Mouse (Mus musculus): Measurements from ENCODE around the gene Olfr1205. TPM values are rescaled to one million over a fixed set of nuclear protein-coding genes. Genes with fewer than 3 reads are reported as not detected.

Gene Olfr1205
- total RNA-seq (2021) (not detected), polyA plus RNA-seq (2012; rRNA removed) (not detected in 2 replicates)
- long read RNA-seq, result 0 reads

- H3K4me1 ChIP-seq (ENCODE audit: control insufficient read depth, insufficient read depth, low read length), result no peaks in the 10 kb centered on the region
- H3K4me3 ChIP-seq, result no peak within 1 kb of the TSS
- DNase-seq, result no peak
- 77% methylated on average over 2 of the region's 2 CpGs for WGBS
- H3K9ac ChIP-seq (ENCODE audit: low read depth, low read length), result no peak within 1 kb of the TSS
- no peaks in the 10 kb centered on the region for H3K79me2 ChIP-seq (replicated peaks; ENCODE audit: control insufficient read depth, insufficient read depth, low read length)
- intact Hi-C loops (cut with DNase I), result no loop called here
- H3K27ac ChIP-seq, result no peak within 1 kb of the TSS
- H3K36me3 ChIP-seq (ENCODE audit: control insufficient read depth, insufficient read depth, low read length), result no peaks in the 10 kb centered on the region
- TF ChIP-seq EP300 (IDR thresholded peaks at IDR 0.05; ENCODE audit: insufficient read depth, low read depth, low read length), result no peak
- no peaks in the 10 kb centered on the region for H3K27me3 ChIP-seq (ENCODE audit: control insufficient read depth, insufficient read depth, low read length)
These were observed at the start of gene Olfr1205 for GRCm38 (mm10) chr2:88829437-88829836. Gene Olfr1205, plus strand, starts transcription at chr2:88829737.

- no peak within 1 kb of the TSS for H3K27ac ChIP-seq
- no peak within 1 kb of the TSS for H3K4me3 ChIP-seq
- 73% methylated on average over 6 of the region's 6 CpGs for WGBS
- intact Hi-C loops (cut with DNase I), result no loop called here
- TF ChIP-seq EP300 (IDR thresholded peaks at IDR 0.05; ENCODE audit: insufficient read depth, low read depth, low read length) (no peak), CTCF (IDR thresholded peaks at IDR 0.05) (no peak), POLR2A (IDR thresholded peaks at IDR 0.05; ENCODE audit: insufficient read depth, low read depth, low read length) (no peak)
- H3K36me3 ChIP-seq (ENCODE audit: control insufficient read depth, insufficient read depth, low read length), result no peaks in the 10 kb centered on the region
- no peak within 1 kb of the TSS for H3K9ac ChIP-seq (ENCODE audit: low read depth, low read length)
- no peaks in the 10 kb centered on the region for H3K4me1 ChIP-seq (ENCODE audit: control insufficient read depth, insufficient read depth, low read length)
- H3K27me3 ChIP-seq (ENCODE audit: control insufficient read depth, insufficient read depth, low read length), result no peaks in the 10 kb centered on the region
- DNase-seq, result no peak
- no peaks in the 10 kb centered on the region for H3K79me2 ChIP-seq (replicated peaks; ENCODE audit: control insufficient read depth, insufficient read depth, low read length)
These were observed 36.8 kb upstream of the Olfr1205 start, which contains the start of gene Olfr1201 for GRCm38 (mm10) chr2:88792736-88793135. Gene Olfr1201, plus strand, starts transcription at chr2:88793036.

DNA sequence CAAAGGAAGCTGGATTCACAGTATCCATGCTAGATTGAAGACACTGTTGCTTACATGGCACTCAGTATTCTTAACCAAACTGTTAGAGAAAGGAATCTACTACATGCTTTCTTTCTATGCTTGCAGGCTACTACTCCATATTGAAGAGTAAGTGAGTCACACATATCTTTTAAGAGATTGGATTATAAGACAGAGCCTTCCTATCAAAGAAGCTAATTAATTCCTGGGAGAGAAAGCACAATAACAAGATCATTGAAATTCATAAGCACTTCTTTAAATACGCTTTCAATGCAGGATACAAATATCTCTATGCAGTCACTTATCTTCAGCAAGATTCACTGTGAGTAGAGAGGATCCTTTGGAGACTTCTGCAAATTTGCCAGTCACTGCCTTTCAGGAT lies 15.3 kb upstream of the Olfr1205 start, which contains the start of gene Olfr1202:
Olfr1202 (plus strand) TSS at position 301 of the 400 bp plus-strand sequence.
- no peak within 1 kb of the TSS for H3K9ac ChIP-seq (ENCODE audit: low read depth, low read length)
- 69% methylated on average over 1 of the region's 1 CpGs for WGBS
- no peak for DNase-seq
- H3K4me1 ChIP-seq (ENCODE audit: control insufficient read depth, insufficient read depth, low read length), result no peaks in the 10 kb centered on the region
- TF ChIP-seq CTCF (IDR thresholded peaks at IDR 0.05) (no peak), POLR2A (IDR thresholded peaks at IDR 0.05; ENCODE audit: insufficient read depth, low read depth, low read length) (no peak)
- no peak within 1 kb of the TSS for H3K4me3 ChIP-seq
- H3K27me3 ChIP-seq (ENCODE audit: control insufficient read depth, insufficient read depth, low read length), result no peaks in the 10 kb centered on the region
- no peak within 1 kb of the TSS for H3K27ac ChIP-seq
- no peaks in the 10 kb centered on the region for H3K36me3 ChIP-seq (ENCODE audit: control insufficient read depth, insufficient read depth, low read length)
- intact Hi-C loops (cut with DNase I), result no loop called here
- no peaks in the 10 kb centered on the region for H3K79me2 ChIP-seq (replicated peaks; ENCODE audit: control insufficient read depth, insufficient read depth, low read length)

DNA sequence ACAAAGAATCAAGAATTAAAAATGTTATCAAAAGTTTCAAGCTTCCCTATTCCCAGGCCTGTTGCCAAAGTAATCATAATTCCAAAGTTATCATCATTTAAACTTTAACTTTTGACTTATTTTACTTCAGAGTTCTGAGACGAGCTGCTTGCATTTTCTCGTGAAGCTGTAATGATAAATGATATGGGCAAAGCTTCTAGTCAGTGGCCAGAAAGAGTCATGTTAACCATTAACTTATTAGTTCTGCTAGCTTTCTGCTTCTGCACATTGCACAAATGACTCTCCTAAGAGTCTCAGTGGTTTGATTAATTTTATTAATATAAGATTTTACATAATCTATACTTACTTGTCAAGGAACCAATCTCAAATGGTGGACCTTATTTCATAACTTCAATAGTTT lies 8.9 kb downstream of the Olfr1205 start:
- no peak overlapping the region for H3K4me3 ChIP-seq
- no peak overlapping the region for H3K27ac ChIP-seq
- WGBS, result 57% methylated on average over 2 of the region's 2 CpGs
- intact Hi-C loops (cut with DNase I), result no loop called here
- TF ChIP-seq EP300 (IDR thresholded peaks at IDR 0.05; ENCODE audit: insufficient read depth, low read depth, low read length) (no peak), CTCF (IDR thresholded peaks at IDR 0.05) (no peak), POLR2A (IDR thresholded peaks at IDR 0.05; ENCODE audit: insufficient read depth, low read depth, low read length) (no peak)
- no peak overlapping the region for H3K9ac ChIP-seq (ENCODE audit: low read depth, low read length)
- no peaks in the 10 kb centered on the region for H3K4me1 ChIP-seq (ENCODE audit: control insufficient read depth, insufficient read depth, low read length)
- no peak for DNase-seq
- no peaks in the 10 kb centered on the region for H3K36me3 ChIP-seq (ENCODE audit: control insufficient read depth, insufficient read depth, low read length)
- no peaks in the 10 kb centered on the region for H3K79me2 ChIP-seq (replicated peaks; ENCODE audit: control insufficient read depth, insufficient read depth, low read length)
- H3K27me3 ChIP-seq (ENCODE audit: control insufficient read depth, insufficient read depth, low read length), result no peaks in the 10 kb centered on the region

- Histone ChIP-seq H3K4me1 (ENCODE audit: control insufficient read depth, insufficient read depth, low read length) (no peaks in the 10 kb centered on the region), H3K9ac (ENCODE audit: low read depth, low read length) (no peak within 1 kb of the TSS), H3K27ac (no peak within 1 kb of the TSS), H3K4me3 (no peak within 1 kb of the TSS), H3K36me3 (ENCODE audit: control insufficient read depth, insufficient read depth, low read length) (no peaks in the 10 kb centered on the region), H3K27me3 (ENCODE audit: control insufficient read depth, insufficient read depth, low read length) (no peaks in the 10 kb centered on the region), H3K79me2 (replicated peaks; ENCODE audit: control insufficient read depth, insufficient read depth, low read length) (no peaks in the 10 kb centered on the region)
- TF ChIP-seq POLR2A (IDR thresholded peaks at IDR 0.05; ENCODE audit: insufficient read depth, low read depth, low read length), result no peak
- TF ChIP-seq EP300 (IDR thresholded peaks at IDR 0.05; ENCODE audit: insufficient read depth, low read depth, low read length), result no peak
- no peak for TF ChIP-seq CTCF (IDR thresholded peaks at IDR 0.05)
- intact Hi-C loops (cut with DNase I), result no loop called here
- 83% methylated on average over 1 of the region's 1 CpGs for WGBS
- DNase-seq, result no peak
These were observed 19.5 kb downstream of the Olfr1205 start, which contains the start of gene Olfr1204 for GRCm38 (mm10) chr2:88848992-88849391. Gene Olfr1204, plus strand, starts transcription at chr2:88849292.

GRCm38 (mm10) chr2:88862931-88863330 lies 33.4 kb downstream of the Olfr1205 start, which contains the start of gene Olfr1206:
Gene Olfr1206, plus strand, starts transcription at chr2:88863231.
- TF ChIP-seq CTCF (IDR thresholded peaks at IDR 0.05) (no peak), EP300 (IDR thresholded peaks at IDR 0.05; ENCODE audit: insufficient read depth, low read depth, low read length) (no peak), POLR2A (IDR thresholded peaks at IDR 0.05; ENCODE audit: insufficient read depth, low read depth, low read length) (no peak)
- no peak within 1 kb of the TSS for H3K4me3 ChIP-seq
- no peaks in the 10 kb centered on the region for H3K27me3 ChIP-seq (ENCODE audit: control insufficient read depth, insufficient read depth, low read length)
- no peak within 1 kb of the TSS for H3K9ac ChIP-seq (ENCODE audit: low read depth, low read length)
- no peak for DNase-seq
- H3K79me2 ChIP-seq (replicated peaks; ENCODE audit: control insufficient read depth, insufficient read depth, low read length), result no peaks in the 10 kb centered on the region
- intact Hi-C loops (cut with DNase I), result no loop called here
- no peaks in the 10 kb centered on the region for H3K4me1 ChIP-seq (ENCODE audit: control insufficient read depth, insufficient read depth, low read length)
- H3K36me3 ChIP-seq (ENCODE audit: control insufficient read depth, insufficient read depth, low read length), result no peaks in the 10 kb centered on the region
- H3K27ac ChIP-seq, result no peak within 1 kb of the TSS
- 70% methylated on average over 2 of the region's 2 CpGs for WGBS

Other genes with a start within 250 kb of the Olfr1205 start
- not detected for gene Olfr1189, start 243.3 kb upstream of the Olfr1205 start, total RNA-seq (2021)
- not detected in 2 replicates for gene Olfr1189, start 243.3 kb upstream of the Olfr1205 start, polyA plus RNA-seq (2012; rRNA removed)
- gene Olfr1191-ps1, start 189.2 kb upstream of the Olfr1205 start, total RNA-seq (2021), result not detected
- gene Olfr1191-ps1, start 189.2 kb upstream of the Olfr1205 start, polyA plus RNA-seq (2012; rRNA removed), result not detected in 2 replicates
- not detected for gene Olfr1192-ps1, start 181.2 kb upstream of the Olfr1205 start, total RNA-seq (2021)
- not detected in 2 replicates for gene Olfr1192-ps1, start 181.2 kb upstream of the Olfr1205 start, polyA plus RNA-seq (2012; rRNA removed)
- gene Olfr1193, start 154.1 kb upstream of the Olfr1205 start, total RNA-seq (2021), result not detected
- not detected in 2 replicates for gene Olfr1193, start 154.1 kb upstream of the Olfr1205 start, polyA plus RNA-seq (2012; rRNA removed)
- gene Olfr1195, start 140.6 kb upstream of the Olfr1205 start, total RNA-seq (2021), result not detected
- not detected in 2 replicates for gene Olfr1195, start 140.6 kb upstream of the Olfr1205 start, polyA plus RNA-seq (2012; rRNA removed)
- not detected for gene Olfr1196, start 125.1 kb upstream of the Olfr1205 start, total RNA-seq (2021)
- gene Olfr1196, start 125.1 kb upstream of the Olfr1205 start, polyA plus RNA-seq (2012; rRNA removed), result not detected in 2 replicates
- not detected for gene Olfr1197, start 97.4 kb upstream of the Olfr1205 start, total RNA-seq (2021)
- gene Olfr1197, start 97.4 kb upstream of the Olfr1205 start, polyA plus RNA-seq (2012; rRNA removed), result not detected in 2 replicates
- not detected for gene Olfr1198, start 78.4 kb upstream of the Olfr1205 start, total RNA-seq (2021)
- not detected in 2 replicates for gene Olfr1198, start 78.4 kb upstream of the Olfr1205 start, polyA plus RNA-seq (2012; rRNA removed)
- gene Olfr1199, start 69.3 kb upstream of the Olfr1205 start, total RNA-seq (2021), result not detected
- not detected in 2 replicates for gene Olfr1199, start 69.3 kb upstream of the Olfr1205 start, polyA plus RNA-seq (2012; rRNA removed)
- gene Olfr1200, start 59.2 kb upstream of the Olfr1205 start, total RNA-seq (2021), result not detected
- gene Olfr1200, start 59.2 kb upstream of the Olfr1205 start, polyA plus RNA-seq (2012; rRNA removed), result not detected in 2 replicates
- not detected for gene Olfr1201, start 36.7 kb upstream of the Olfr1205 start, total RNA-seq (2021)
- not detected in 2 replicates for gene Olfr1201, start 36.7 kb upstream of the Olfr1205 start, polyA plus RNA-seq (2012; rRNA removed)
- gene Olfr1202, start 15.2 kb upstream of the Olfr1205 start, total RNA-seq (2021), result under 1 TPM in 1 of 2 experiments, not detected in 1; 0.07 TPM
- not detected in 2 replicates for gene Olfr1202, start 15.2 kb upstream of the Olfr1205 start, polyA plus RNA-seq (2012; rRNA removed)
- gene Olfr1204, start 19.6 kb downstream of the Olfr1205 start, total RNA-seq (2021), result not detected
- not detected in 2 replicates for gene Olfr1204, start 19.6 kb downstream of the Olfr1205 start, polyA plus RNA-seq (2012; rRNA removed)
- gene Olfr1206, start 33.5 kb downstream of the Olfr1205 start, total RNA-seq (2021), result not detected
- not detected in 2 replicates for gene Olfr1206, start 33.5 kb downstream of the Olfr1205 start, polyA plus RNA-seq (2012; rRNA removed)
- not detected for gene Olfr1208, start 72.6 kb downstream of the Olfr1205 start, total RNA-seq (2021)
- gene Olfr1208, start 72.6 kb downstream of the Olfr1205 start, polyA plus RNA-seq (2012; rRNA removed), result not detected in 2 replicates
- not detected for gene Olfr1209, start 85.4 kb downstream of the Olfr1205 start, total RNA-seq (2021)
- gene Olfr1209, start 85.4 kb downstream of the Olfr1205 start, polyA plus RNA-seq (2012; rRNA removed), result not detected in 2 replicates
- gene Olfr1211, start 108.4 kb downstream of the Olfr1205 start, total RNA-seq (2021), result not detected
- gene Olfr1211, start 108.4 kb downstream of the Olfr1205 start, polyA plus RNA-seq (2012; rRNA removed), result not detected in 2 replicates
- not detected for gene Olfr1212, start 124.2 kb downstream of the Olfr1205 start, total RNA-seq (2021)
- not detected in 2 replicates for gene Olfr1212, start 124.2 kb downstream of the Olfr1205 start, polyA plus RNA-seq (2012; rRNA removed)
- gene Gm13762, start 150.5 kb downstream of the Olfr1205 start, total RNA-seq (2021), result not detected
- gene Gm13762, start 150.5 kb downstream of the Olfr1205 start, polyA plus RNA-seq (2012; rRNA removed), result not detected in 2 replicates
- gene Olfr1214, start 162.9 kb downstream of the Olfr1205 start, total RNA-seq (2021), result not detected
- not detected in 2 replicates for gene Olfr1214, start 162.9 kb downstream of the Olfr1205 start, polyA plus RNA-seq (2012; rRNA removed)
- not detected for gene Olfr1215, start 177.2 kb downstream of the Olfr1205 start, total RNA-seq (2021)
- gene Olfr1215, start 177.2 kb downstream of the Olfr1205 start, polyA plus RNA-seq (2012; rRNA removed), result not detected in 2 replicates
- gene Olfr1216, start 188.6 kb downstream of the Olfr1205 start, total RNA-seq (2021), result not detected
- gene Olfr1216, start 188.6 kb downstream of the Olfr1205 start, polyA plus RNA-seq (2012; rRNA removed), result not detected in 2 replicates
- not detected for gene Olfr1217, start 202.3 kb downstream of the Olfr1205 start, total RNA-seq (2021)
- not detected in 2 replicates for gene Olfr1217, start 202.3 kb downstream of the Olfr1205 start, polyA plus RNA-seq (2012; rRNA removed)
- not detected for gene Olfr1218, start 231.4 kb downstream of the Olfr1205 start, total RNA-seq (2021)
- gene Olfr1218, start 231.4 kb downstream of the Olfr1205 start, polyA plus RNA-seq (2012; rRNA removed), result not detected in 2 replicates

All from heart, adult 2 months (tissue).